Mouse (Mus musculus) forebrain, embryonic 11.5 days (tissue): ENCODE measurements around the gene Neurog3. TPM values are rescaled to one million over a fixed set of nuclear protein-coding genes. Genes with fewer than 3 reads are reported as not detected.
A peak's percentile ranks its signal among the peaks of the same experiment; 100 is the strongest.

ENCODE experiments used
- ATAC-seq: fragments of 200-750 bp; cut with Nextera tagmentation; replicated peaks from 2 replicates; pipeline ENCODE4 v1.8.0; 2017; ENCODE audit warnings: moderate TSS enrichment; ENCODE audit not compliant: low FRiP score
- DNase-seq: peaks from one replicate; pipeline ENCODE4 v3.0.0-alpha.2; 2017; ENCODE audit warnings: low spot score
- H3K27ac ChIP-seq: fragments of 300-500 bp; sonication (generic); 2 replicates; pipeline ENCODE4 v1.5.1; 2014; ENCODE audit warnings: low read depth, low read length
- H3K27me3 ChIP-seq: fragments of 300-500 bp; sonication (generic); 2 replicates; pipeline ENCODE4 v1.6.1; 2014; ENCODE audit warnings: mild to moderate bottlenecking, low read length, mixed read lengths; ENCODE audit not compliant: control insufficient read depth, insufficient read depth
- H3K36me3 ChIP-seq: fragments of 300-500 bp; sonication (generic); 2 replicates; pipeline ENCODE4 v1.6.1; 2014; ENCODE audit warnings: mild to moderate bottlenecking, low read length, moderate library complexity, mixed read lengths; ENCODE audit not compliant: control insufficient read depth, insufficient read depth
- H3K4me1 ChIP-seq: fragments of 300-500 bp; sonication (generic); replicated peaks from 2 replicates; pipeline ENCODE4 v1.6.1; 2014; ENCODE audit warnings: low read length, mixed read lengths; ENCODE audit not compliant: control insufficient read depth, insufficient read depth
- H3K4me2 ChIP-seq: fragments of 300-500 bp; sonication (generic); 2 replicates; pipeline ENCODE4 v1.6.1; 2014; ENCODE audit warnings: low read depth, mild to moderate bottlenecking, low read length, moderate library complexity, mixed read lengths; ENCODE audit not compliant: severe bottlenecking
- H3K4me3 ChIP-seq: fragments of 300-500 bp; sonication (generic); 2 replicates; pipeline ENCODE4 v1.5.1; 2014; ENCODE audit warnings: low read depth, low read length
- H3K9ac ChIP-seq: fragments of 300-500 bp; sonication (generic); 2 replicates; pipeline ENCODE4 v1.6.1; 2014; ENCODE audit warnings: low read length
- H3K9me3 ChIP-seq: fragments of 300-500 bp; sonication (generic); 2 replicates; pipeline ENCODE4 v1.6.1; 2016; ENCODE audit warnings: low read length, mixed read lengths; ENCODE audit not compliant: control insufficient read depth
- WGBS: fragments of 180-500 bp; shearing (Covaris S2); extraction: QIAGEN DNeasy Blood & Tissue Kit; methylation state at CpG from one replicate; pipeline ENCODE4 v1.1.7; 2014; 5-methylcytosine and 5-hydroxymethylcytosine counted together
- polyA plus RNA-seq: library from polyadenylated mRNA; unstranded; fragments of >200 nt; fragmentation: Nextera tagmentation; extraction: Ambion mirVana; gene quantifications from 2 replicates; pipeline ENCODE4 v1.2.1, GENCODE M21; 2014

Gene Neurog3
- polyA plus RNA-seq, 1 experiment from 2014 or later: 0.48 TPM

GRCm38 (mm10) chr10:62149929-62150328 lies 17.0 kb downstream of the Neurog3 start:
- ATAC-seq (no peak), DNase-seq (no peak)
- no peak overlapping the region for H3K27ac ChIP-seq

GRCm38 (mm10) chr10:62162410-62162809 lies 29.5 kb downstream of the Neurog3 start:
- Histone ChIP-seq H3K27ac (no peak overlapping the region), H3K9ac (no peak overlapping the region), H3K4me2 (no peak overlapping the region), H3K9me3 (no peaks in the 10 kb centered on the region), H3K36me3 (no peaks in the 10 kb centered on the region), H3K27me3 (no peaks in the 10 kb centered on the region), H3K4me3 (no peak overlapping the region), H3K4me1 (no peaks in the 10 kb centered on the region)
- DNase-seq (no peak), ATAC-seq (no peak)
- WGBS: 60% methylated on average over 10 of the region's 10 CpGs

More at GRCm38 (mm10) chr10:62149929-62150328, 17.0 kb downstream of the Neurog3 start:
- H3K4me3 ChIP-seq: no peak overlapping the region
- no peaks in the 10 kb centered on the region for H3K9me3 ChIP-seq
- no peak overlapping the region for H3K4me2 ChIP-seq
- H3K27me3 ChIP-seq: no peaks in the 10 kb centered on the region
- no peaks in the 10 kb centered on the region for H3K4me1 ChIP-seq
- 11% methylated on average over 7 of the region's 7 CpGs for WGBS
- no peak overlapping the region for H3K9ac ChIP-seq
- H3K36me3 ChIP-seq: no peaks in the 10 kb centered on the region

- ATAC-seq (peak; percentile 44; the same call in 1 of the 2 replicates), DNase-seq (no peak)
- WGBS: 2% methylated on average over 9 of the region's 9 CpGs
- H3K9me3 ChIP-seq: no peaks in the 10 kb centered on the region
- H3K27me3 ChIP-seq: peaks cover 2% of the 10 kb centered on the region; the same call in 1 of the 2 replicates
- H3K36me3 ChIP-seq: no peaks in the 10 kb centered on the region
- H3K27ac ChIP-seq: no peak overlapping the region
- no peak overlapping the region for H3K4me3 ChIP-seq
- no peak overlapping the region for H3K4me2 ChIP-seq
- peaks cover 13% of the 10 kb centered on the region for H3K4me1 ChIP-seq
- H3K9ac ChIP-seq: 0 out of 2 replicates have a peak overlapping the region, but pooled peaks have one; percentile 27
Observed at GRCm38 (mm10) chr10:62172841-62173553, 40.1 kb downstream of the Neurog3 start.

GRCm38 (mm10) chr10:62173941-62174448 lies 41.1 kb downstream of the Neurog3 start:
- Histone ChIP-seq H3K27me3 (peaks cover 2% of the 10 kb centered on the region; the same call in 1 of the 2 replicates), H3K4me1 (peaks cover 13% of the 10 kb centered on the region), H3K36me3 (no peaks in the 10 kb centered on the region), H3K27ac (no peak overlapping the region), H3K9me3 (no peaks in the 10 kb centered on the region), H3K9ac (0 out of 2 replicates have a peak overlapping the region, but pooled peaks have one; percentile 20), H3K4me3 (no peak overlapping the region), H3K4me2 (no peak overlapping the region)
- DNase-seq (no peak), ATAC-seq (no peak)
- 17% methylated on average over 9 of the region's 9 CpGs for WGBS

- Histone ChIP-seq H3K36me3 (no peaks in the 10 kb centered on the region), H3K27ac (no peak overlapping the region), H3K4me3 (no peak overlapping the region), H3K4me1 (peaks cover 13% of the 10 kb centered on the region), H3K4me2 (no peak overlapping the region), H3K9me3 (no peaks in the 10 kb centered on the region), H3K9ac (no peak overlapping the region), H3K27me3 (peaks cover 2% of the 10 kb centered on the region; the same call in 1 of the 2 replicates)
- 17% methylated on average over 15 of the region's 15 CpGs for WGBS
- ATAC-seq: peak; percentile 63
- peak; percentile 75 for DNase-seq
Observed at GRCm38 (mm10) chr10:62174533-62175313, 41.8 kb downstream of the Neurog3 start.

GRCm38 (mm10) chr10:62179944-62180343 lies 47.1 kb downstream of the Neurog3 start:
- Histone ChIP-seq H3K4me1 (no peaks in the 10 kb centered on the region), H3K9me3 (no peaks in the 10 kb centered on the region), H3K4me3 (no peak overlapping the region), H3K27me3 (0 out of 2 replicates have a peak, but pooled peaks cover 2% of the 10 kb centered on the region), H3K27ac (no peak overlapping the region), H3K4me2 (no peak overlapping the region), H3K9ac (no peak overlapping the region), H3K36me3 (no peaks in the 10 kb centered on the region)
- ATAC-seq (no peak), DNase-seq (no peak)
- 93% methylated on average over 3 of the region's 3 CpGs for WGBS

GRCm38 (mm10) chr10:62181701-62182100 lies 48.8 kb downstream of the Neurog3 start:
- H3K27ac ChIP-seq: no peak overlapping the region
- H3K36me3 ChIP-seq: no peaks in the 10 kb centered on the region
- no peak overlapping the region for H3K4me2 ChIP-seq
- no peak for ATAC-seq
- H3K4me3 ChIP-seq: no peak overlapping the region
- WGBS: 38% methylated on average over 3 of the region's 3 CpGs
- H3K4me1 ChIP-seq: no peaks in the 10 kb centered on the region
- no peaks in the 10 kb centered on the region for H3K27me3 ChIP-seq
- DNase-seq: no peak
- H3K9ac ChIP-seq: no peak overlapping the region
- H3K9me3 ChIP-seq: no peaks in the 10 kb centered on the region

- no peak for DNase-seq
- no peak overlapping the region for H3K9ac ChIP-seq
- H3K27ac ChIP-seq: no peak overlapping the region
- H3K4me3 ChIP-seq: no peak overlapping the region
- H3K36me3 ChIP-seq: no peaks in the 10 kb centered on the region
- ATAC-seq: no peak
- H3K4me2 ChIP-seq: no peak overlapping the region
- H3K9me3 ChIP-seq: no peaks in the 10 kb centered on the region
- H3K4me1 ChIP-seq: no peaks in the 10 kb centered on the region
- 68% methylated on average over 6 of the region's 6 CpGs for WGBS
- no peaks in the 10 kb centered on the region for H3K27me3 ChIP-seq
Observed at GRCm38 (mm10) chr10:62182471-62183014, 49.7 kb downstream of the Neurog3 start.
